Mouse (Mus musculus) left cerebral cortex, adult 9 months (tissue): ENCODE results near the gene Ldlrad2.
"Not testable (repeated sequence)": the region's sequence is repeated elsewhere in the genome, so short reads cannot be mapped to it uniquely, and the experiment has no call there.

Experiments used
- DNase-seq, 2 experiments: peaks; one replicate each; pipeline ENCODE4 v3.0.0; 2022; ENCODE audit warnings: low spot score in 2 of 2

The Ldlrad2 gene

DNA sequence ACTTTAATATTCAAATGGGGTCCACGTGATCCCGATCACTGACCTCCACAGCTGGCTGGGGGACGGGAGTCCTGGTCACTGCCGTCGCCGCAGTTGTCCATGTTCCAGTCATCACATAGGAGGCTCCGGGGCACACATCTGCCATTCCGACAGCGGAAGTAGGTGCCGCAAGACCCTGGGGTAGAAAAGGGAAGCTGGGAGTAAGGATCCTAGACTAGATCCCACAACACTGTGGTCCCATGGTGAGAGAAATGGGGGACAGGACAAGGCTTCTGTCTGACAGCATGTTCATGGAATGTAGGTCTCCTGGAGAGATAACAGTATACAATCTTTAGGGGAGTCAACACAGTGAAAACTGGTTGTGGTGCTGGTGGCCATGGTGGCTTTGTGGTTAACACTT, at the start of gene Ldlrad2:
Ldlrad2 (minus strand) TSS at position 101 of the 400 bp plus-strand sequence.
- DNase-seq = no peak

GRCm38 (mm10) chr4:137622847-137623246, 48.5 kb upstream of the Ldlrad2 start:
- no peak for DNase-seq

GRCm38 (mm10) chr4:137610256-137610655, 35.9 kb upstream of the Ldlrad2 start:
- DNase-seq = no peak

DNA sequence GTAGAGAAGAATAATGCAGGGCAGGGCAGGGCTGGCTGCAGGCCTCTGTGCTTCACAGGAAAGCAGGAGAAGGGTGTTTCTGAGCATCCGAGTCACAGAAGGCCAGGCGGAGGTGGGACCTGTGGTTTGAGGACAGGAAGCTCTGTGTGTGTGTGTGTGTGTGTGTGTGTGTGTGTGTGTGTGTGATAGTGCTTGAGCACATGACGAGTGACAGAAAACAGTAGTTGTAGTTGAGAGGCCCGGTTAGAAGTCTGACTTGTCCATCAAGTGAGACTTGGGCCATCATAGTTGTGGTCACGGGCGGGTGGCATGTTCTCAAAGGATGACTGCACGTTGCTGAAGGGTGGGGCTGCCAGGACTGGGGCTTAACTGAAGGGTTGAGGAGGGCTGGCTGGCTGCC, 35.3 kb upstream of the Ldlrad2 start:
- DNase-seq = no peak

- DNase-seq = no peak
Measured at GRCm38 (mm10) chr4:137609281-137609680, 34.9 kb upstream of the Ldlrad2 start.

GRCm38 (mm10) chr4:137607023-137607422, 32.7 kb upstream of the Ldlrad2 start:
- DNase-seq = no peak

GRCm38 (mm10) chr4:137603449-137604171, 29.2 kb upstream of the Ldlrad2 start:
- DNase-seq = no peak

- no peak for DNase-seq
Measured at GRCm38 (mm10) chr4:137598577-137598976, 24.2 kb upstream of the Ldlrad2 start.

DNA sequence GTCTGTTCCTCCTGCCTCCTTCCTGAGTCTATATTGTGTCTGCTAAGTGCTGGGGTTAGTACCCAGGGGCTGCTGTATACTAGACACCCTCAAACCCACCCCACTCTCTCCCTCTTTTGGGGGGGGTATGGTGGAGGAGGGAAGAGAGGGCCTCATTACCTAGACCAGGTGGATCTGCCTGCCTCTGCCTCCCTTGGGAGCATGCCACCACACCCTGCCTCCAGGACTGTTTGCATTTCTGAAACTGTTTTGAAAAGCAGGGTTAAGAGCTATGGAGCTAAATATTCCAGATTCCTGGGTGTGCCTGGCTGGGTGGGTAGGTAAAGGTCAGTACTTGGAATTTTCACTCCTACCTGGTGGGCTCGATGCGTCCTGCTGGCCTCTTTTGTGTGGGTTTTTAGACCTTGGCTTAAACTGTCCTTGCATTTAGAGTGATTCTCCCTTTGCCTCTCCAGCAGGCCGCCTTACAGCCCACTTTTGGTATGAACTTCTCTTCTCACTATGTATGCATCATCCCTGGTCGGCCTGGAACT, 22.8 kb upstream of the Ldlrad2 start:
- DNase-seq = no peak

GRCm38 (mm10) chr4:137594496-137595270, 20.3 kb upstream of the Ldlrad2 start:
- peak in 1 of 2 experiments; percentile 47 for DNase-seq

DNA sequence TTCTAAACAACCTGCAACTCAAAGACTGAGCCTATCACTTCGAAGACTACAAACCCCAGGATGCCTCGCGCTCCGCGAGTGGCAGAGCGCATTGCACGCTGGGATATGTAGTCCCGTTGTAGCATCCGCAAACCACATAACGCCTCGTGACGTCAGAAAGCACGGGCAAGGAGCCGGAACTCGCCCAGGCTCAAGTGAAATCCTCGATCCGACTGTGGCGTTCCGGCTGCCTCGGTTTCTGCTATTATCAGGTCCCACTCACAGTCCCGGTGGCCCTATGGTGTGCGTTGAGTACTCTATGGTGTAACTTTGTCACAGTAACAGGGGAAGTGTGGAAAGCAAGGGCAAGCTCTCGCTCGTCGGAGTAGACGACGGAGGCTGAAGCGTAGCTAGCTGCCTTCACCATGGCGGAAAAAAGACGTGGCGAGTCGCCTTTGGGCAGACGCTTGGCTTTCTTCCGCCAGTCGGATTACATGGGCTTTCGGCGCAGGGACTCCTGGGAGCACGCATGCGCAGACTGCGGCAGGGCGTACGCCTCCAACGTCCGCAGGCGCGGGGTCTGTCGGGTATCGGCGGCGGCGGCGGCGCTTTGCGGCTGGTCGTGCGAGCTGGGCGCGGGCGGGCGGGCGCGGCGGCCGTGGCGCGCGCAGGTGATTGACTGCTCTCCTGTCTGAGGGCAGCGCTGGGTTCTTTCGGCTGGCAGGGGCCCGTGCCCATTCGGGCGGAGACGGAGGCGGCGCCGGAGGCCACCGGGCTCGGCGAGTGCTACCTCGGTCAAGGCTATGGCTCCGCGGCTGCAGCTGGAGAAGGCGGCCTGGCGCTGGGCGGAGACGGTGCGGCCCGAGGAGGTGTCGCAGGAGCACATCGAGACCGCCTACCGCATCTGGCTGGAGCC, 19.5 kb upstream of the Ldlrad2 start, which contains the start of gene Usp48:
Usp48 (plus strand) TSS at position 155 of the 895 bp plus-strand sequence.
- peak; percentile 96 to 99 for DNase-seq

GRCm38 (mm10) chr4:137590961-137591360, 16.6 kb upstream of the Ldlrad2 start:
- no peak for DNase-seq

DNA sequence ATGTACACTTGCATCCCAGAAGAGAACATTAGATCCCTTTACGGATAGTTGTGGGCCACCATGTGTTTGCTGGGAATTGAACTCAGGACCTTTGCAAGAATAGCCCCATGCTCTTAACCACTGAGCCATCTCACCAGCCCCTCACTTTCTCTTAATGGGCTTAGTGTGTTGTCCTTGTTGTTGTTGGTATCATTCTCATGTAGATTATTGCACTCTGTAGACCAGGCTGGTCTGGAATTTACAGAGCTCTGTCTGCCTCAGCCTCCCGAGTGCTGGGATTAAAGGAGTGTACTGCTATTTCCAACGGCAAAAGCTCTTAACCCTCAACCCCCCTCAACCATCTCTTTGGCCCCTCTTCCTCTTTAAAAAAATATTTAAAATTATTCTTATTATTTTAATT, 15.2 kb upstream of the Ldlrad2 start:
- DNase-seq = no peak

DNA sequence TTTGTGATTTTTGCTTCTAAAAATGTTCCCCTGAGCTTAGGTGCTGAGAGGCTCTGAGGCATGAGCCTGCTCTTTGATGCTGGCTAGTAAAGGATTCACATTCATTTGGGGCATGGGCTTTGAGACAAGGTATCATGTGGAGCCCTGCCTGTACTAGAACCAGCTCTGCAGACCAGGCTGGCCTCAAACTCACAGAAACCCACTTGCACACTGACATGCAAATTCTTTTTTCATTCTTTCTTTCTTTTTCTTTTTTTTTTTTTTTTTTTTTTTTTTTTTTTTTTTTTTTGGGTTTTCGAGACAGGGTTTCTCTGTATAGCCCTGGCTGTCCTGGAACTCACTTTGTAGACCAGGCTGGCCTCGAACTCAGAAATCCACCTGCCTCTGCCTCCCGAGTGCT, 14.7 kb upstream of the Ldlrad2 start:
- not testable (repeated sequence) for DNase-seq

DNA sequence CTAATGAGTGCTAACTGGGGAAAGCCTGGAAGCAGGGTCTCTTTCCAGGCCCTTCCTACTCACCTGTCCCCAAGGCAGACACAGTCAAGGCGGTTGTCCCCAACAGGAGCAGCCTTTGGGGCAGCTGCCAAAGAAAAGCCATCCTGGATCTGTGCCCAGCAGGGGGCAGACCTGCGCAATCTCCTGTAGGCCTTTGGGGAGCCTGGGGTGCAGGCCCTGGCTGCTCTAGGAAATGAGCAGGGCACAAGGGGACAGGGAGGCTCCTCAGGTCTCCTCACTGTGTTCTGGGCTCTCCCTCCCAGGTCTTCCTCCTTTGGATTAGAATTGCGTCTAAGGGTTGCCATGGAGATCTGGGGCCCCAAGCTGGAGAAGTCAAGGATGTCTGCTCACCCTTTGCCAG, 7.4 kb upstream of the Ldlrad2 start:
- no peak for DNase-seq

- no peak for DNase-seq
Measured at GRCm38 (mm10) chr4:137580299-137580698, 5.9 kb upstream of the Ldlrad2 start.

- no peak for DNase-seq
Measured at GRCm38 (mm10) chr4:137579789-137580188, 5.4 kb upstream of the Ldlrad2 start.

DNA sequence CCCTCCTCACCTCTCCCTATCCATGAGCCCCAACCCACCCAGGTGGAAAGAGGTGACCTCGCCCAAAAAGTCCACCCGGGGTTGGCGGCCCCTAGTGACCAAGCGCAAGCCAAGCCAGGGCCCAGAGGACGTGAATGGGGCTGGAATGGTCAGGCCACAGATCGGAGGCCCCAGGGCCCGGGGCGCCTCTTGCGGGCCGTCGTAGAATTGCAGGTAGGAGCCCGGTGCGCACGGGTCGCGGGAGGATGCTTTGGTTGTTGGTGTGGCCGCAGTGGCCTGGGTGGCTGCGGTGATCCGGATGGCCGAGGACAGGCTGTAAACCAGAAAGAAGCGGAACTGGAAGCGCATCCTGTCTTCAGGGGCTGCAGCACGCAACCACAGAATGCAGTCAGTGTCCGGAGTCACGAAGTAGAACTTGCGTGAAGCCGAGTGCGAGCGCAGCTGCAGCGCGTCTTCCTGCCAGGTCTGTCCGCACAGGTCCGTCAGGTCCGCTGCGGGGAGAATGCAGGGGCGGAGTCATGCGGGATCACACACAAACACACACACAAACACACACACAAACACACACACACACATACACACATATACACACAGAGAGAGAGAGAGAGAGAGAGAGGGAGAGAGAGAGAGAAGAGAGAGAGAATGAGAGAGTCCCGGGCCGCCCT, 3.9 kb upstream of the Ldlrad2 start:
- DNase-seq = peak in 1 of 2 experiments; percentile 26

DNA sequence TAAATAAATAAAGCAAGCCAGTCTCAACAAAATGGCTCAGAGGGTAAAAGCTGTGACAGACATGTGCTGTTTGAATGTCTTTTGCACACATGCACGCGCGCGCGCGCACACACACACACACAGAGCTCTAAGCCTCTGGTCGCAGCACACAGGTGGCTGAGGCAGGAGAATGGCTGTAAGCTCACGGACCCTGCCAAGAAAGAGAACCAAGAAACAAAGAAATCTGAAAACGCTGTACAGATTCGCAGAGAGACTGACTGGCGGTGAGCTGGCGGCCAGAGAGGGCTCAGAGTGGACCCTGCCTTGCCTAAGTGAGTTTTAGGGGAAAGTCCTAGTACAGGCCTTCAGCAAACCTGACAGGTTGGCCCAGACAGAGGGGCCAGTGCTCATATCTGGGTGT, 3.1 kb upstream of the Ldlrad2 start:
- no peak for DNase-seq

DNA sequence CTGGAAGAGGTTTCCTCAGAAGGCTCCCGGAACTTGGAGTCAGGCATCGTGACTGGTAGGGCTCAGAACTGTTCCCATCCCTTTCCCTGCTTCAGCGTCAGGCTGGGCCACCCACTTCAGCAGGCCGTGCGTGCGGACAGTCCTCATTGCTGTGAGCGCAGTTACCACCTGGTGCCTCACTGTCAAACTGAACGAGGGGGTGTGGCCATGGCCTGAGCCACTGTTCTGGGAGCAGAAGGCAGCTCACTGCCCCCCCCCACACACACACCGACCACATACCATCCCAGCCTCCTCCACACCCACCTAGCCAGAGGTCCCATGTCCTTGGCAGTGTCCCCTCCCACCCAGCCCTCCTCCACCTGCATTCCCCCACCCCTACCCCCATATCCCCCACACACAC, 4.5 kb downstream of the Ldlrad2 start:
- no peak for DNase-seq

GRCm38 (mm10) chr4:137556673-137557210, 17.6 kb downstream of the Ldlrad2 start:
- DNase-seq = no peak
